Mouse (Mus musculus) forebrain, embryonic 10.5 days (tissue): ENCODE results near the gene Cabcoco1. TPM values are rescaled to one million over a fixed set of nuclear protein-coding genes. Genes with fewer than 3 reads are reported as not detected.

Experiments used
- DNase-seq: peaks from one replicate; pipeline ENCODE4 v3.0.0-alpha.2; 2017; ENCODE audit warnings: low spot score; ENCODE audit errors: extremely low spot score
- H3K27ac ChIP-seq: fragments of 300-500 bp; sonication (generic); 2 replicates; pipeline ENCODE4 v1.5.1; 2016; ENCODE audit warnings: mild to moderate bottlenecking
- H3K27me3 ChIP-seq: fragments of 300-500 bp; sonication (generic); 2 replicates; pipeline ENCODE4 v1.6.1; 2016; ENCODE audit warnings: mild to moderate bottlenecking; ENCODE audit not compliant: poor library complexity, severe bottlenecking
- H3K36me3 ChIP-seq: fragments of 300-500 bp; sonication (generic); replicated peaks from 2 replicates; pipeline ENCODE4 v1.6.1; 2016; ENCODE audit warnings: mild to moderate bottlenecking, moderate library complexity
- H3K4me1 ChIP-seq: fragments of 300-500 bp; sonication (generic); 2 replicates; pipeline ENCODE4 v1.6.1; 2016
- H3K4me3 ChIP-seq: fragments of 300-500 bp; sonication (generic); 2 replicates; pipeline ENCODE4 v1.5.1; 2016; ENCODE audit warnings: mild to moderate bottlenecking, moderate library complexity
- H3K9me3 ChIP-seq: fragments of 300-500 bp; sonication (generic); 2 replicates; pipeline ENCODE4 v1.6.1; 2016; ENCODE audit warnings: mild to moderate bottlenecking, moderate library complexity
- WGBS: fragments of 180-500 bp; shearing (Covaris S2); methylation state at CpG from one replicate; pipeline ENCODE4 v1.1.7; 2016; 5-methylcytosine and 5-hydroxymethylcytosine counted together
- polyA plus RNA-seq: library from polyadenylated mRNA; unstranded; fragments of >200 nt; fragmentation: Nextera tagmentation; extraction: Ambion mirVana; gene quantifications from 2 replicates; pipeline ENCODE4 v1.2.1, GENCODE M21; 2016

Gene Cabcoco1
- polyA plus RNA-seq, 1 experiment from 2014 or later: not detected

- H3K27ac ChIP-seq: no peak overlapping the region
- 95% methylated on average over 14 of the region's 14 CpGs for WGBS
- H3K36me3 ChIP-seq: no peaks in the 10 kb centered on the region
- no peak for DNase-seq
- no peak overlapping the region for H3K4me3 ChIP-seq
- no peaks in the 10 kb centered on the region for H3K27me3 ChIP-seq
- H3K9me3 ChIP-seq: no peaks in the 10 kb centered on the region
- peaks cover 9% of the 10 kb centered on the region for H3K4me1 ChIP-seq
These were observed 97.2 kb downstream of the Cabcoco1 start for GRCm38 (mm10) chr10:68444361-68445114.

DNA sequence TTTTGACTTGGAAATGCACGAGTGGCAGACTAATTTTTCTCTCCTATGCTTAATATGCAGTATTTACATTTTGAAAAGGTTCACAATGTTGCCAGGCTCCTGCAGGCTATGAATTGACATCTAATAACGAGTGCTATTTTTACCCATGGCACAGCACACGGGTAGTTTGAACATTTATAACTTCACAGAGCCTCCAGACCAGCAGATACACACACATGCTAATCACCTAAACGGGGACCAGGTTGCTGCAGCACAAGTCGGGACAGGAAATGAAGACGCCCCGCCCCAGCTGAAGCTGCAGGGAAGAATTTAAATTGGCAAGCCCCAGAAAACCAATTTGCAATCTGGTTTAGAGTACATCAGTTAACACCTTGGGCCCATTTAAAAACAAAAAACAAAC is 98.6 kb downstream of the Cabcoco1 start:
- Histone ChIP-seq H3K4me3 (no peak overlapping the region), H3K27ac (no peak overlapping the region), H3K9me3 (no peaks in the 10 kb centered on the region), H3K4me1 (peaks cover 9% of the 10 kb centered on the region), H3K27me3 (no peaks in the 10 kb centered on the region), H3K36me3 (no peaks in the 10 kb centered on the region)
- 36% methylated on average over 7 of the region's 7 CpGs for WGBS
- no peak for DNase-seq

GRCm38 (mm10) chr10:68442713-68443112 is 99.0 kb downstream of the Cabcoco1 start:
- no peaks in the 10 kb centered on the region for H3K9me3 ChIP-seq
- H3K4me3 ChIP-seq: no peak overlapping the region
- peaks cover 9% of the 10 kb centered on the region for H3K4me1 ChIP-seq
- H3K27ac ChIP-seq: no peak overlapping the region
- WGBS: 37% methylated on average over 3 of the region's 3 CpGs
- H3K27me3 ChIP-seq: no peaks in the 10 kb centered on the region
- no peak for DNase-seq
- no peaks in the 10 kb centered on the region for H3K36me3 ChIP-seq

- H3K4me1 ChIP-seq: peaks cover 9% of the 10 kb centered on the region
- no peak overlapping the region for H3K4me3 ChIP-seq
- H3K27ac ChIP-seq: no peak overlapping the region
- DNase-seq: no peak
- H3K27me3 ChIP-seq: no peaks in the 10 kb centered on the region
- no peaks in the 10 kb centered on the region for H3K36me3 ChIP-seq
- no peaks in the 10 kb centered on the region for H3K9me3 ChIP-seq
- whole genome bisulfite sequencing: 82% methylated on average over 10 of the region's 10 CpGs
These were observed 99.6 kb downstream of the Cabcoco1 start for GRCm38 (mm10) chr10:68441931-68442662.

- DNase-seq: no peak
- H3K4me1 ChIP-seq: peaks cover 9% of the 10 kb centered on the region
- no peak overlapping the region for H3K27ac ChIP-seq
- WGBS: 83% methylated on average over 8 of the region's 8 CpGs
- H3K36me3 ChIP-seq: no peaks in the 10 kb centered on the region
- no peaks in the 10 kb centered on the region for H3K27me3 ChIP-seq
- no peak overlapping the region for H3K4me3 ChIP-seq
- no peaks in the 10 kb centered on the region for H3K9me3 ChIP-seq
These were observed 101.2 kb downstream of the Cabcoco1 start for GRCm38 (mm10) chr10:68440515-68440914.

DNA sequence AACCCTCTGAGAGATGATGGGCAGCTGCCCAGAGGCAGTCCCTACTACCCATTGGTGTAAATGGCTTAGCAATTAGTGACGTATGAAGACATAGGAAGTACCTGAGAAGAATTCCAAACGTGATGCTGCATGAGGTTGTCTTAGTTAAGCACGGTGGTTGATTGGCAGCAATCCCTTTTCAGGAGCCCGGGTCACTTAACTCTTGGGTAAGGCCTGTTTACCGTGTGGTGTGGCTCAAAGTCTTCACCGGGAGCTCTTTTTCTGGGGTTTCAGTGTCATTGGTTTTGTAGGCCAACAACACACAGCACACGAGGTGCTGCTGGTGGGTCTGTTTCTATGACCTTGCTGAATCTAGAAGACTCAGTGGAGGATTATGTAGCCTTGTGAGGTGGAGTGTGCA is 105.9 kb downstream of the Cabcoco1 start:
- no peaks in the 10 kb centered on the region for H3K9me3 ChIP-seq

GRCm38 (mm10) chr10:68435001-68435560 is 106.6 kb downstream of the Cabcoco1 start:
- H3K27ac ChIP-seq: no peak overlapping the region
- WGBS: 75% methylated on average over 13 of the region's 13 CpGs
- no peaks in the 10 kb centered on the region for H3K9me3 ChIP-seq
- no peak for DNase-seq
- H3K4me3 ChIP-seq: no peak overlapping the region
- no peaks in the 10 kb centered on the region; the same call in 1 of the 2 replicates for H3K4me1 ChIP-seq
- H3K36me3 ChIP-seq: no peaks in the 10 kb centered on the region
- no peaks in the 10 kb centered on the region for H3K27me3 ChIP-seq

More for the DNA sequence above, 105.9 kb downstream of the Cabcoco1 start:
- 84% methylated on average over 7 of the region's 7 CpGs for WGBS
- Histone ChIP-seq H3K36me3 (no peaks in the 10 kb centered on the region), H3K4me1 (no peaks in the 10 kb centered on the region; the same call in 1 of the 2 replicates), H3K27ac (no peak overlapping the region), H3K27me3 (no peaks in the 10 kb centered on the region), H3K4me3 (no peak overlapping the region)
- no peak for DNase-seq

GRCm38 (mm10) chr10:68434045-68434639 is 107.6 kb downstream of the Cabcoco1 start:
- no peak overlapping the region for H3K27ac ChIP-seq
- no peaks in the 10 kb centered on the region for H3K9me3 ChIP-seq
- H3K27me3 ChIP-seq: no peaks in the 10 kb centered on the region
- H3K4me1 ChIP-seq: no peaks in the 10 kb centered on the region; the same call in 1 of the 2 replicates
- no peak for DNase-seq
- 85% methylated on average over 9 of the region's 9 CpGs for WGBS
- no peaks in the 10 kb centered on the region for H3K36me3 ChIP-seq
- H3K4me3 ChIP-seq: no peak overlapping the region

DNA sequence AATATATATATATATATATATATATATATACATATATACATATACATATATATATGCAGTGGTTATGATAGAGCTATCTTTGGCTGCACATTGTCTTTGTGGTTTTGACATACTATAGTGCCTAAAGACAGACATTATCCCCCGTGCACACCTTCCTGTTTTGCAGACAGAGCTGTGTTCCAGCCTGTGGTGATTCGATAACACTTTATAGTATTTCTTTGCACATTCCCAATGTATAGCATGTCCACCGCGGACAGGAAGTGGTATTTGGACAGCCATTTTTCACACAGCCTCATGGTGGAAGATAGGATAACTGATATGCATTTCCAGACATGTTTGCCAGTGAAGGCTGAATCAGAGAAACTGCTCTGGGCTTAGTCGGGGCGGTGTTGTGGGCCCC is 110.3 kb downstream of the Cabcoco1 start:
- Histone ChIP-seq H3K27ac (no peak overlapping the region), H3K36me3 (no peaks in the 10 kb centered on the region), H3K4me1 (no peaks in the 10 kb centered on the region; the same call in 1 of the 2 replicates), H3K4me3 (no peak overlapping the region), H3K27me3 (no peaks in the 10 kb centered on the region), H3K9me3 (no peaks in the 10 kb centered on the region)
- 95% methylated on average over 6 of the region's 6 CpGs for WGBS
- DNase-seq: no peak

GRCm38 (mm10) chr10:68430929-68431328 is 110.8 kb downstream of the Cabcoco1 start:
- DNase-seq: no peak
- 93% methylated on average over 13 of the region's 13 CpGs for WGBS
- no peaks in the 10 kb centered on the region; the same call in 1 of the 2 replicates for H3K4me1 ChIP-seq

GRCm38 (mm10) chr10:68420393-68420920 is 121.2 kb downstream of the Cabcoco1 start:
- WGBS: 89% methylated on average over 7 of the region's 7 CpGs
- Histone ChIP-seq H3K27ac (no peak overlapping the region), H3K4me3 (no peak overlapping the region), H3K27me3 (no peaks in the 10 kb centered on the region), H3K36me3 (no peaks in the 10 kb centered on the region), H3K4me1 (no peaks in the 10 kb centered on the region), H3K9me3 (no peaks in the 10 kb centered on the region)
- DNase-seq: no peak

More at GRCm38 (mm10) chr10:68430929-68431328, 110.8 kb downstream of the Cabcoco1 start:
- Histone ChIP-seq H3K27ac (no peak overlapping the region), H3K9me3 (no peaks in the 10 kb centered on the region), H3K36me3 (no peaks in the 10 kb centered on the region), H3K4me3 (no peak overlapping the region), H3K27me3 (no peaks in the 10 kb centered on the region)

GRCm38 (mm10) chr10:68419893-68420292 is 121.8 kb downstream of the Cabcoco1 start:
- H3K9me3 ChIP-seq: no peaks in the 10 kb centered on the region
- H3K4me3 ChIP-seq: no peak overlapping the region
- DNase-seq: no peak
- H3K4me1 ChIP-seq: no peaks in the 10 kb centered on the region
- no peaks in the 10 kb centered on the region for H3K36me3 ChIP-seq
- H3K27ac ChIP-seq: no peak overlapping the region
- 80% methylated on average over 2 of the region's 2 CpGs for WGBS
- H3K27me3 ChIP-seq: no peaks in the 10 kb centered on the region
